Mouse (Mus musculus): ENCODE data around the gene Kctd11. TPM values are rescaled to one million over a fixed set of nuclear protein-coding genes. Genes with fewer than 3 reads are reported as not detected.

Kctd11 gene
- polyA plus RNA-seq, 1 experiment from 2014 or later = 1.7 TPM

DNA sequence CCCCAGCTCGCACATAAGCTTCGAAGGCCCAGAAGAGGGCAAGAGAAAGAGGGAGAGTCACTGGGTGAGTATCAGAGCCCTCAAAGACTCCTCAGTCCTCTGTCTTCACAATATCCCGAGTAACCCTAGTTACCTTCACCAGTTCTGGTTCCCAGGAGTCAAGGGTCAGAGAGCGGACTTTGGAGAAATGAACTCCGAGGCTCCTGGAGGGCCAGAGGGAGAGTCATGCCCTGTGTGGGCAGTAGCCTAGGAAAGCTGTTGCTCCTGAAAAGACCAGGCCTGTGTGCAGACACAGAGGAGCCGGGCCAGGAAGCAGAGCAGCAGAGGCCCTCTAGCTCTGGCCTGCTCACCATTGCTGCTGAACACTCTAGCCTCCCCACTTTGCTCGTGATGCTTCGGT, 3.5 kb upstream of the Kctd11 start:
- Histone ChIP-seq H3K27ac (no peak overlapping the region), H3K4me1 (peaks cover 23% of the 10 kb centered on the region), H3K9me3 (no peaks in the 10 kb centered on the region), H3K4me2 (no peak overlapping the region), H3K9ac (no peak overlapping the region), H3K36me3 (replicated peaks) (no peaks in the 10 kb centered on the region), H3K4me3 (replicated peaks) (no peak overlapping the region), H3K27me3 (peaks cover 26% of the 10 kb centered on the region)
- 83% methylated on average over 8 of the region's 8 CpGs for WGBS
- ATAC-seq (ENCODE audit: low FRiP score) = no peak

GRCm38 (mm10) chr11:69884240-69884639, 3.0 kb upstream of the Kctd11 start:
- no peak overlapping the region for H3K4me2 ChIP-seq
- no peaks in the 10 kb centered on the region for H3K36me3 ChIP-seq (replicated peaks)
- H3K4me1 ChIP-seq = peaks cover 27% of the 10 kb centered on the region
- ATAC-seq (ENCODE audit: low FRiP score) = no peak
- H3K4me3 ChIP-seq (replicated peaks) = no peak overlapping the region
- H3K27me3 ChIP-seq = peaks cover 30% of the 10 kb centered on the region
- no peaks in the 10 kb centered on the region for H3K9me3 ChIP-seq
- H3K9ac ChIP-seq = no peak overlapping the region
- 90% methylated on average over 9 of the region's 9 CpGs for WGBS
- no peak overlapping the region for H3K27ac ChIP-seq

DNA sequence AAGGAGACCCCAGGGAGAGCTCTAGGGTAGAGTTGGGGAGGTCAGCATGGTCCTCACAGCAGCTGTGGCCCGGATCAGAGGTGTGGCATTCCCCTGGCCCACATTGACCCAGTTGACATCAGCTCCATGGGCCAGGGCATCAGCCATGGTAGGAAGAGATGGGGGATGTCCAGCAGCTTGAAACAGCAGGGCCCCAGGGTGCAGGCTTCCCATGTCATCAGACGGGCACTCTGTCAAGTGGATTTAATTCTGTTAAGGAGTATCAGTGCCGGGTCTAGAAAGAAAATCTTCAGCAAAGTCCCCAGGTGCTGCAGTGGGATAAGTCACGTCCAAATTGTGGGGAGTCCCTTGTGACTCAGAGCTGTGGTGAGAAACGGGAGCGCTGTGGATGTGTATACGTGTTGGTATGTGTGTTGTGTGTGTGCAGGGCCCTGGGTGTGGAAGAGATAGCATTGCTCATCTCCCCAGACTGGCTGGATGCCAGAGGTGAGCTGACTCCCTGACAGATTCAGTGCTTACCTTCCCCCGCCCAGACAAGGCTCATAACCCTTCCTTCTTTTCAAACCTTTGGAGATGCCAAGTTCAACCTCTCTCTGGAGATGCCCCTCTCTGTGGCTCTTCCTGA, 2.4 kb upstream of the Kctd11 start:
- H3K27me3 ChIP-seq = peaks cover 31% of the 10 kb centered on the region
- ATAC-seq (ENCODE audit: low FRiP score) = no peak
- H3K9me3 ChIP-seq = no peaks in the 10 kb centered on the region
- H3K36me3 ChIP-seq (replicated peaks) = no peaks in the 10 kb centered on the region
- H3K4me3 ChIP-seq (replicated peaks) = no peak overlapping the region
- WGBS = 93% methylated on average over 8 of the region's 8 CpGs
- H3K4me2 ChIP-seq = no peak overlapping the region
- H3K4me1 ChIP-seq = peaks cover 28% of the 10 kb centered on the region
- H3K27ac ChIP-seq = no peak overlapping the region
- no peak overlapping the region for H3K9ac ChIP-seq

DNA sequence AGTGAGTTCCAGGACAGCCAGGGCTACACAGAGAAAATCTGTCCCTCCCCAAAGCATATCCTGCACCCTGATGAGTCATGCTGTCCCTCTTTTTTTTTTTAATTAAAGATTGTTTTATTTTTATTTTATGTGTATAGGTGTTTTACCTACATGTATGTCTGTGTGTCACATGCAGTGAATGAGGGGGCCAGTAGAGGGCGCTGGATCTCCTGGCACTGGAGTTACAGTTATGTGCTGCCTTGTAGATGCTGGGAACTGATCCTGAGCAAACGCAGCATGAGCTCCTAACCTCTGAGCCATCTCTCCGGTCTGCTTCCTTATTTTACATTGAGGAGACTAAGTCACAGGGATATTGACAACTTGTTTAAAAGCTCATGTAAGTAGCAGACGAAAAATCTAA, 1.9 kb upstream of the Kctd11 start:
- no peak for ATAC-seq (ENCODE audit: low FRiP score)
- no peaks in the 10 kb centered on the region for H3K36me3 ChIP-seq (replicated peaks)
- H3K27me3 ChIP-seq = peaks cover 31% of the 10 kb centered on the region
- H3K9ac ChIP-seq = no peak overlapping the region
- H3K4me3 ChIP-seq (replicated peaks) = no peak overlapping the region
- no peaks in the 10 kb centered on the region for H3K9me3 ChIP-seq
- 63% methylated on average over 4 of the region's 4 CpGs for WGBS
- no peak overlapping the region for H3K27ac ChIP-seq
- peaks cover 28% of the 10 kb centered on the region for H3K4me1 ChIP-seq
- H3K4me2 ChIP-seq = no peak overlapping the region

DNA sequence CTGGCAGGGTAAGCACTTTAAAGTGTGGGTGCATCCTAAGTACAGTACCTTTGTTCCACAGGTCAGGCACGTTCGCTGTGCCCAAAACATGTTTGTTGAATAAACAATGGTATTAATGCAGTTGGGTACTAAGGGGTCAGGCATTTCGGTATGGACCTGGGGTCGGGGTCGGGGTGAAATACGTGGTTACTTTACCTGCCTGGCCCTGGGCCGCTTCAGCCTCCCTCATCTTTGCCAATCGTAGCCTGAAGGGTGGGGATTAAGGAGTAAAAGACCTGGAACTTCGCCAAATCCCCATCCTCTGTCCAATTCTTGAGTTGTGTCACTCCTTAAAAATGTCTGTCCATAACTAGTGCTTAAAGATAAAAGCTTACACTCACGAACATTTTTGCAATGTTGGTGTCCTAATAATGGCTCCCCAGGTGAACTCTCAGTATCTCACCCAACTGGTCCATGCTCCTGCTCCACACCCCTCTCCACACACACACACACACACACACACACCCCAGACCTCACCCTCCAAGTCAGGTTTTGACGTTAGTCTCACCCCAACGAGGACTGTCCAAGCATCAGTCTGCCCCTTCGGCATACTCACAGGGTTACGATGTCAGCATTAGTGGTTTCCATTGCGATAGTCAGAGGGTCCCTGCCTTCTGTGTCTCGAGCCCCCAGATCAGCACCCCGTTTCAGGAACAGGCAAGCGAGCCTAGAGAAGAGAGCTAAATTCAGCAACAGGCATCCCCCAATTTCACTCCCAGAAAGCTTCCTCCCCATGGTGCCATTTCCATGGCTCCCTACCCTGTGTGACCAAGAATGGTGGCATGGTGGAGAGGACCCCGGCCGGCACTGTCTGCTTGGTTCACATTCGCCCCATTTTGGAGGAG, 823 bp upstream of the Kctd11 start:
- Histone ChIP-seq H3K4me3 (replicated peaks) (peak overlapping the region; percentile 43), H3K36me3 (replicated peaks) (no peaks in the 10 kb centered on the region), H3K9me3 (no peaks in the 10 kb centered on the region), H3K4me1 (peaks cover 34% of the 10 kb centered on the region), H3K9ac (peak overlapping the region; percentile 48; the same call in 1 of the 2 replicates), H3K27ac (no peak overlapping the region), H3K27me3 (peaks cover 31% of the 10 kb centered on the region), H3K4me2 (peak overlapping the region; percentile 69)
- 55% methylated on average over 21 of the region's 21 CpGs for WGBS
- ATAC-seq (ENCODE audit: low FRiP score) = no peak

DNA sequence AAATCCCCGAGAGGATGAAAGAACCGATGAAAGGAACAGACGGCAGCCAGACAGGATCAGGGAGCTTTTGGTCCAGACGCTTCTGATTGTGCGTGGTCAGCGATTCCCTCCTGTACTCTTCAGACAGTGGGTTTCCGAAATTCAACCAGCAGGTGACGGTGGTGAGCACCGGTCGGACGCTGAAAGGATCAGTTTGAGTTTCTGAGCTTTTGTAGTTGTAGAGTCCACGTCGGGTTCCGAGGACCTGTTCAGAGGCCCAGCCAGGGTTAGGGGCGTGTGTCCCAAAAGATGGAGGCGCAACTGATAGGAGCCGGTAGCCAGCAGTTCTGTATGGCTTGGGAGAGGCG, 727 bp downstream of the Kctd11 start:
- ATAC-seq (ENCODE audit: low FRiP score) = peak; percentile 7; the same call in 1 of the 2 replicates
- peak overlapping the region; percentile 43 for H3K4me3 ChIP-seq (replicated peaks)
- peak overlapping the region; percentile 48 for H3K9ac ChIP-seq
- H3K27ac ChIP-seq = peak overlapping the region; percentile 56; the same call in 1 of the 2 replicates
- H3K27me3 ChIP-seq = peaks cover 31% of the 10 kb centered on the region
- under 1% methylated on average over 18 of the region's 18 CpGs for WGBS
- peaks cover 36% of the 10 kb centered on the region for H3K4me1 ChIP-seq
- H3K9me3 ChIP-seq = no peaks in the 10 kb centered on the region
- peak overlapping the region; percentile 69 for H3K4me2 ChIP-seq
- no peaks in the 10 kb centered on the region for H3K36me3 ChIP-seq (replicated peaks)

DNA sequence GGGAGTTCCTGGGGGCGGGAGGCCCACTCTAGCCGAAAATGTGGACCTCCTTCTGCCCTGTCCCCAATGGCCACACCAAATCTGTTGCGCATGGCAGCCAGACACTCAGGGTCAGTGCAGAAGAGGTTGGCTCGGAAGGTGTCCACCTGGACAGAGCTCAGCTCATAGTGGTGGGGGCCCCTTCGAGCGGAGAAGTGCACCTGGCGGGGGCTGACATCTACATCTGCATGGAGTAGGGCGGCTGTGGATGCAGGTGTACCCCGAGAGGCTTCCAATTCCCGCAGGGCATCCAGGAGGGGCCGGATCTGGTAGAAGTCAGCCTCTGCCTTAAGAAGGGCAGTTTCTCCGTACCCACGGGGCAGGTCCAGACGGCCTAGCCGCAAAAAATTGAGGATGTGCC, 1.5 kb downstream of the Kctd11 start:
- WGBS = 60% methylated on average over 15 of the region's 15 CpGs
- Histone ChIP-seq H3K36me3 (replicated peaks) (no peaks in the 10 kb centered on the region), H3K4me1 (peaks cover 36% of the 10 kb centered on the region), H3K9me3 (no peaks in the 10 kb centered on the region), H3K27ac (no peak overlapping the region), H3K9ac (no peak overlapping the region), H3K27me3 (peaks cover 31% of the 10 kb centered on the region), H3K4me3 (replicated peaks) (peak overlapping the region; percentile 8), H3K4me2 (peak overlapping the region; percentile 69)
- ATAC-seq (ENCODE audit: low FRiP score) = no peak

GRCm38 (mm10) chr11:69878952-69879351, 2.3 kb downstream of the Kctd11 start:
- no peak overlapping the region for H3K9ac ChIP-seq
- H3K36me3 ChIP-seq (replicated peaks) = no peaks in the 10 kb centered on the region
- H3K4me2 ChIP-seq = no peak overlapping the region
- H3K4me3 ChIP-seq (replicated peaks) = no peak overlapping the region
- 87% methylated on average over 6 of the region's 6 CpGs for WGBS
- peaks cover 36% of the 10 kb centered on the region for H3K4me1 ChIP-seq
- H3K27me3 ChIP-seq = peaks cover 31% of the 10 kb centered on the region
- no peak for ATAC-seq (ENCODE audit: low FRiP score)
- H3K27ac ChIP-seq = no peak overlapping the region
- H3K9me3 ChIP-seq = no peaks in the 10 kb centered on the region

GRCm38 (mm10) chr11:69878399-69878798, 2.8 kb downstream of the Kctd11 start:
- H3K36me3 ChIP-seq (replicated peaks) = no peaks in the 10 kb centered on the region
- H3K4me2 ChIP-seq = no peak overlapping the region
- no peak overlapping the region for H3K4me3 ChIP-seq (replicated peaks)
- no peak for ATAC-seq (ENCODE audit: low FRiP score)
- WGBS = 82% methylated on average over 3 of the region's 3 CpGs
- H3K27me3 ChIP-seq = peaks cover 31% of the 10 kb centered on the region
- H3K9ac ChIP-seq = no peak overlapping the region
- no peaks in the 10 kb centered on the region for H3K9me3 ChIP-seq
- peaks cover 36% of the 10 kb centered on the region for H3K4me1 ChIP-seq
- no peak overlapping the region for H3K27ac ChIP-seq

- H3K27ac ChIP-seq = no peak within 1 kb of the TSS; the same call in 1 of the 2 replicates
- 92% methylated on average over 11 of the region's 11 CpGs for WGBS
These were observed 3.3 kb downstream of the Kctd11 start, which contains the start of gene Tmem95 for GRCm38 (mm10) chr11:69877878-69878277. Gene Tmem95 (minus strand): TSS chr11:69878018.

GRCm38 (mm10) chr11:69876867-69877266, 4.3 kb downstream of the Kctd11 start:
- ATAC-seq (ENCODE audit: low FRiP score) = peak; percentile 21; the same call in 1 of the 2 replicates
- Histone ChIP-seq H3K9ac (no peak overlapping the region), H3K27ac (no peak overlapping the region; the same call in 1 of the 2 replicates)

More at GRCm38 (mm10) chr11:69877878-69878277, 3.3 kb downstream of the Kctd11 start, which contains the start of gene Tmem95:
- Histone ChIP-seq H3K4me2 (peak within 1 kb of the TSS; percentile 44), H3K4me3 (replicated peaks) (0 out of 2 replicates have a peak within 1 kb of the TSS, but pooled peaks have one; percentile 14), H3K36me3 (replicated peaks) (no peaks in the 10 kb centered on the region), H3K9me3 (no peaks in the 10 kb centered on the region), H3K9ac (no peak within 1 kb of the TSS), H3K27me3 (peaks cover 31% of the 10 kb centered on the region), H3K4me1 (peaks cover 36% of the 10 kb centered on the region)
- no peak for ATAC-seq (ENCODE audit: low FRiP score)

DNA sequence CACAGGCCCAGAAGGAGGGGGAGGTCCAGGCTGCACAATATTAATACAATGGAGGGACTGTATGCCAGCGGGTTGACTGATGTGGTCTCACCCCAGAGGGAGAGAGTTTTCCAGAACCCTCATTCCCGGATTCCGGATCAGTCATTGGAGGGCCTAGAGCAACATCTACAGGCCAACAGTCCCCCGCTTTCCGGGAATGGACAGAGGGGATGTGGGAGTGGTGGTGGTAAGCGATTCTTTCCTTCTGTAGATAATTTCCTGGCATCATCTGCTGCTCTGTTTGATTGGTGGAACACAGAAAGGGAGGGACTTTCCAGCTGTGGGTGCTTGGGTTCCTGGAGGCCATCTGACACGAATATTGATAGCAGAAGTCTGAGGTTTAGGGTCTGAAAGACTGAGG, 5.0 kb downstream of the Kctd11 start:
- Histone ChIP-seq H3K4me1 (peaks cover 28% of the 10 kb centered on the region), H3K27me3 (peaks cover 18% of the 10 kb centered on the region), H3K4me3 (replicated peaks) (no peak overlapping the region), H3K27ac (no peak overlapping the region), H3K36me3 (replicated peaks) (no peaks in the 10 kb centered on the region), H3K4me2 (no peak overlapping the region), H3K9ac (no peak overlapping the region), H3K9me3 (no peaks in the 10 kb centered on the region)
- 74% methylated on average over 7 of the region's 7 CpGs for WGBS
- ATAC-seq (ENCODE audit: low FRiP score) = no peak

More at GRCm38 (mm10) chr11:69876867-69877266, 4.3 kb downstream of the Kctd11 start:
- H3K4me1 ChIP-seq = peaks cover 34% of the 10 kb centered on the region
- 2% methylated on average over 12 of the region's 12 CpGs for WGBS
- H3K4me2 ChIP-seq = peak overlapping the region; percentile 44
- no peaks in the 10 kb centered on the region for H3K9me3 ChIP-seq
- peaks cover 25% of the 10 kb centered on the region for H3K27me3 ChIP-seq
- H3K36me3 ChIP-seq (replicated peaks) = no peaks in the 10 kb centered on the region
- 0 out of 2 replicates have a peak overlapping the region, but pooled peaks have one; percentile 14 for H3K4me3 ChIP-seq (replicated peaks)
